Mouse (Mus musculus): ENCODE data around the gene Nemp2. TPM values are rescaled to one million over a fixed set of nuclear protein-coding genes. Genes with fewer than 3 reads are reported as not detected.

The Nemp2 gene
- 10.1 and 10.3 TPM in 2 replicates for polyA plus RNA-seq (2016; fragmentation: Nextera tagmentation; extraction: Ambion mirVana)

- under 1% methylated on average over 43 of the region's 44 CpGs for whole genome bisulfite sequencing
- Histone ChIP-seq H3K36me3 (replicated peaks) (peaks cover 8% of the 10 kb centered on the region; the same call in 1 of the 2 replicates), H3K27ac (peak within 1 kb of the TSS; percentile 97), H3K4me3 (peak within 1 kb of the TSS; percentile 87), H3K4me1 (peaks cover 12% of the 10 kb centered on the region), H3K27me3 (ENCODE audit: poor library complexity, severe bottlenecking) (0 out of 2 replicates have a peak, but pooled peaks cover 4% of the 10 kb centered on the region), H3K9me3 (no peaks in the 10 kb centered on the region)
- peak; percentile 92 for DNase-seq (ENCODE audit: extremely low spot score, low spot score)
These were observed at the start of gene Nemp2 for GRCm38 (mm10) chr1:52630248-52630936. Gene Nemp2, plus strand, starts transcription at chr1:52630703.

GRCm38 (mm10) chr1:52581744-52582143 lies 48.8 kb upstream of the Nemp2 start:
- no peak for DNase-seq (ENCODE audit: extremely low spot score, low spot score)
- H3K9me3 ChIP-seq = no peaks in the 10 kb centered on the region
- no peak overlapping the region for H3K27ac ChIP-seq
- H3K36me3 ChIP-seq (replicated peaks) = no peaks in the 10 kb centered on the region
- no peak overlapping the region for H3K4me3 ChIP-seq
- WGBS = 78% methylated on average over 6 of the region's 6 CpGs
- H3K27me3 ChIP-seq (ENCODE audit: poor library complexity, severe bottlenecking) = no peaks in the 10 kb centered on the region
- H3K4me1 ChIP-seq = peaks cover 9% of the 10 kb centered on the region

GRCm38 (mm10) chr1:52582866-52583265 lies 47.6 kb upstream of the Nemp2 start:
- no peak for DNase-seq (ENCODE audit: extremely low spot score, low spot score)
- WGBS = 98% methylated on average over 1 of the region's 1 CpGs
- no peaks in the 10 kb centered on the region for H3K27me3 ChIP-seq (ENCODE audit: poor library complexity, severe bottlenecking)
- H3K4me3 ChIP-seq = no peak overlapping the region
- H3K4me1 ChIP-seq = peaks cover 8% of the 10 kb centered on the region
- H3K27ac ChIP-seq = no peak overlapping the region
- H3K9me3 ChIP-seq = no peaks in the 10 kb centered on the region
- H3K36me3 ChIP-seq (replicated peaks) = no peaks in the 10 kb centered on the region

- no peak overlapping the region for H3K4me3 ChIP-seq
- no peaks in the 10 kb centered on the region for H3K36me3 ChIP-seq (replicated peaks)
- no peaks in the 10 kb centered on the region for H3K27me3 ChIP-seq (ENCODE audit: poor library complexity, severe bottlenecking)
- peaks cover 12% of the 10 kb centered on the region for H3K4me1 ChIP-seq
- no peaks in the 10 kb centered on the region for H3K9me3 ChIP-seq
- 69% methylated on average over 11 of the region's 11 CpGs for WGBS
- H3K27ac ChIP-seq = peak overlapping the region; percentile 66
- no peak for DNase-seq (ENCODE audit: extremely low spot score, low spot score)
These were observed 33.4 kb upstream of the Nemp2 start for GRCm38 (mm10) chr1:52596982-52597646.

GRCm38 (mm10) chr1:52597761-52598160 lies 32.7 kb upstream of the Nemp2 start:
- Histone ChIP-seq H3K9me3 (no peaks in the 10 kb centered on the region), H3K4me1 (peaks cover 12% of the 10 kb centered on the region), H3K27me3 (ENCODE audit: poor library complexity, severe bottlenecking) (no peaks in the 10 kb centered on the region), H3K36me3 (replicated peaks) (no peaks in the 10 kb centered on the region), H3K4me3 (no peak overlapping the region), H3K27ac (no peak overlapping the region)
- WGBS = 59% methylated on average over 11 of the region's 11 CpGs
- DNase-seq (ENCODE audit: extremely low spot score, low spot score) = no peak

- Histone ChIP-seq H3K27me3 (ENCODE audit: poor library complexity, severe bottlenecking) (no peaks in the 10 kb centered on the region), H3K4me3 (no peak overlapping the region), H3K9me3 (no peaks in the 10 kb centered on the region), H3K4me1 (peaks cover 12% of the 10 kb centered on the region), H3K27ac (no peak overlapping the region), H3K36me3 (replicated peaks) (no peaks in the 10 kb centered on the region)
- no peak for DNase-seq (ENCODE audit: extremely low spot score, low spot score)
- 80% methylated on average over 4 of the region's 4 CpGs for WGBS
These were observed 32.1 kb upstream of the Nemp2 start for GRCm38 (mm10) chr1:52598361-52598760.

GRCm38 (mm10) chr1:52601496-52601895 lies 29.0 kb upstream of the Nemp2 start:
- H3K9me3 ChIP-seq = peaks cover 4% of the 10 kb centered on the region; the same call in 1 of the 2 replicates
- DNase-seq (ENCODE audit: extremely low spot score, low spot score) = no peak
- 92% methylated on average over 3 of the region's 3 CpGs for WGBS
- no peak overlapping the region for H3K4me3 ChIP-seq
- peaks cover 12% of the 10 kb centered on the region for H3K4me1 ChIP-seq
- H3K27ac ChIP-seq = no peak overlapping the region
- H3K27me3 ChIP-seq (ENCODE audit: poor library complexity, severe bottlenecking) = no peaks in the 10 kb centered on the region
- H3K36me3 ChIP-seq (replicated peaks) = no peaks in the 10 kb centered on the region

GRCm38 (mm10) chr1:52607700-52608099 lies 22.8 kb upstream of the Nemp2 start:
- H3K4me1 ChIP-seq = no peaks in the 10 kb centered on the region
- no peak for DNase-seq (ENCODE audit: extremely low spot score, low spot score)
- H3K9me3 ChIP-seq = peaks cover 4% of the 10 kb centered on the region; the same call in 1 of the 2 replicates
- H3K27me3 ChIP-seq (ENCODE audit: poor library complexity, severe bottlenecking) = no peaks in the 10 kb centered on the region
- H3K36me3 ChIP-seq (replicated peaks) = no peaks in the 10 kb centered on the region
- no peak overlapping the region for H3K4me3 ChIP-seq
- H3K27ac ChIP-seq = no peak overlapping the region
- 95% methylated on average over 1 of the region's 1 CpGs for WGBS

- H3K27ac ChIP-seq = no peak overlapping the region
- no peak for DNase-seq (ENCODE audit: extremely low spot score, low spot score)
- 87% methylated on average over 4 of the region's 4 CpGs for WGBS
These were observed 22.0 kb upstream of the Nemp2 start for GRCm38 (mm10) chr1:52608486-52608885.

GRCm38 (mm10) chr1:52618217-52618616 lies 12.3 kb upstream of the Nemp2 start:
- no peak overlapping the region for H3K4me3 ChIP-seq
- WGBS = 84% methylated on average over 1 of the region's 1 CpGs
- H3K27me3 ChIP-seq (ENCODE audit: poor library complexity, severe bottlenecking) = no peaks in the 10 kb centered on the region
- H3K9me3 ChIP-seq = no peaks in the 10 kb centered on the region
- DNase-seq (ENCODE audit: extremely low spot score, low spot score) = no peak
- H3K27ac ChIP-seq = no peak overlapping the region
- no peaks in the 10 kb centered on the region for H3K4me1 ChIP-seq
- H3K36me3 ChIP-seq (replicated peaks) = no peaks in the 10 kb centered on the region

More at GRCm38 (mm10) chr1:52608486-52608885, 22.0 kb upstream of the Nemp2 start:
- H3K4me1 ChIP-seq = no peaks in the 10 kb centered on the region
- H3K4me3 ChIP-seq = no peak overlapping the region
- no peaks in the 10 kb centered on the region for H3K27me3 ChIP-seq (ENCODE audit: poor library complexity, severe bottlenecking)
- H3K9me3 ChIP-seq = peaks cover 4% of the 10 kb centered on the region; the same call in 1 of the 2 replicates
- H3K36me3 ChIP-seq (replicated peaks) = no peaks in the 10 kb centered on the region

GRCm38 (mm10) chr1:52620442-52620841 lies 10.1 kb upstream of the Nemp2 start:
- Histone ChIP-seq H3K27ac (no peak overlapping the region), H3K27me3 (ENCODE audit: poor library complexity, severe bottlenecking) (no peaks in the 10 kb centered on the region), H3K36me3 (replicated peaks) (no peaks in the 10 kb centered on the region), H3K9me3 (no peaks in the 10 kb centered on the region), H3K4me3 (no peak overlapping the region), H3K4me1 (no peaks in the 10 kb centered on the region)
- no peak for DNase-seq (ENCODE audit: extremely low spot score, low spot score)

GRCm38 (mm10) chr1:52630937-52631299 lies 415 bp downstream of the Nemp2 start:
- H3K4me1 ChIP-seq = peaks cover 12% of the 10 kb centered on the region
- H3K9me3 ChIP-seq = no peaks in the 10 kb centered on the region
- peak overlapping the region; percentile 87 for H3K4me3 ChIP-seq
- no peak for DNase-seq (ENCODE audit: extremely low spot score, low spot score)
- peaks cover 12% of the 10 kb centered on the region; the same call in 1 of the 2 replicates for H3K36me3 ChIP-seq (replicated peaks)
- 0% methylated on average over 6 of the region's 6 CpGs for WGBS
- H3K27ac ChIP-seq = peak overlapping the region; percentile 97
- 0 out of 2 replicates have a peak, but pooled peaks cover 4% of the 10 kb centered on the region for H3K27me3 ChIP-seq (ENCODE audit: poor library complexity, severe bottlenecking)

- Histone ChIP-seq H3K4me1 (peaks cover 12% of the 10 kb centered on the region), H3K4me3 (peak overlapping the region; percentile 87), H3K36me3 (replicated peaks) (peaks cover 16% of the 10 kb centered on the region), H3K27me3 (ENCODE audit: poor library complexity, severe bottlenecking) (0 out of 2 replicates have a peak, but pooled peaks cover 4% of the 10 kb centered on the region), H3K27ac (no peak overlapping the region), H3K9me3 (no peaks in the 10 kb centered on the region)
- 75% methylated on average over 2 of the region's 2 CpGs for WGBS
- DNase-seq (ENCODE audit: extremely low spot score, low spot score) = no peak
These were observed 1.1 kb downstream of the Nemp2 start for GRCm38 (mm10) chr1:52631570-52631969.
